Mouse (Mus musculus) testis, adult 10 weeks (tissue): ENCODE measurements around the gene Prl2b1. TPM values are rescaled to one million over a fixed set of nuclear protein-coding genes. Genes with fewer than 3 reads are reported as not detected.

Experiments used
- polyA plus RNA-seq: library from polyadenylated mRNA; stranded (reverse); fragments of 350-450 nt; fragmentation: Illumina TruSeq; extraction: RNeasy Lipid Tissue Mini Kit (QIAGEN cat#74804); gene quantifications from one replicate; pipeline ENCODE4 v1.2.3, GENCODE M21; 2014; ENCODE audit warnings: low read depth, low replicate concordance

Gene Prl2b1
- polyA plus RNA-seq = not detected

DNA sequence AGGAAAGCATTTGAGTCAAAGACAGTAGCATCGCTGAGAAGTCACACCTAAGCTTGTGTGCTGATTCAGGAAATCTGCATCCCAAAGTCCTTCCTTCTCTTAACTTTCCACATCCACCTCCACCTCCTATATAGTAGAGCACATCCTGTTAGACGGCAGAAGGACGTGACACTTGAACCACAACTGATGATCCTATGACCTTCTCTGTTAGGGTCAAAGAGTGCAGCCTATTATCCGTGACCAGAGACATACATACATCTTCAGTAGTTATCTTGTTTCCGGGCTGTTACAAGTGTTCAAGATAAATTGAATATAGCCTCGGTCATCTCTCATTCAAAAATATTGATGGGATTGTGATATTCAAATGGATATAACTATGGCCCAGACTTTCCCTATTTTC, at the start of gene Prl2b1:
Gene Prl2b1 (minus strand): TSS at position 101 of the 400 bp plus-strand sequence.

GRCm38 (mm10) chr13:27438588-27438987, 47.9 kb upstream of the Prl2b1 start, which contains the start of gene Prl8a6:
Prl8a6 (minus strand) TSS chr13:27438688.

GRCm38 (mm10) chr13:27345373-27345772, 45.3 kb downstream of the Prl2b1 start, which contains the start of gene Prl8a2:
Prl8a2 (plus strand) TSS chr13:27345673.

Other genes with a start within 250 kb of the Prl2b1 start
- gene Prl3d3, start 234.1 kb downstream of the Prl2b1 start, polyA plus RNA-seq = not detected
- 9.6 TPM for gene Prl3c1, start 194.2 kb downstream of the Prl2b1 start, polyA plus RNA-seq
- gene Prl3b1, start 149.0 kb downstream of the Prl2b1 start, polyA plus RNA-seq = not detected
- gene Prl3a1, start 131.4 kb downstream of the Prl2b1 start, polyA plus RNA-seq = not detected
- gene Prl6a1, start 78.2 kb downstream of the Prl2b1 start, polyA plus RNA-seq = not detected
- not detected for gene Prl8a2, start 45.2 kb downstream of the Prl2b1 start, polyA plus RNA-seq
- gene Prl8a6, start 47.8 kb upstream of the Prl2b1 start, polyA plus RNA-seq = not detected
- gene Prl8a8, start 122.4 kb upstream of the Prl2b1 start, polyA plus RNA-seq = not detected
- gene Prl8a9, start 173.8 kb upstream of the Prl2b1 start, polyA plus RNA-seq = not detected
- not detected for gene Prl8a1, start 191.3 kb upstream of the Prl2b1 start, polyA plus RNA-seq
- not detected for gene Prl7b1, start 219.7 kb upstream of the Prl2b1 start, polyA plus RNA-seq